Mouse (Mus musculus): ENCODE measurements at regions not wholly inside any gene's neighbourhood (a gene's known extent, or its start where the extent isn't known, plus 50 kb on each side); places are given as distances from the start of the nearest gene placed in this dataset.

GRCm38 (mm10) chr13:16760045-16760444 is 748.4 kb downstream of the Inhba start:
- no peak for DNase-seq (ENCODE audit: low read depth)

- DNase-seq (ENCODE audit: low read depth), result no peak
Measured at GRCm38 (mm10) chr13:16761415-16761814, 749.8 kb downstream of the Inhba start.

- DNase-seq (ENCODE audit: low read depth), result no peak
Measured at GRCm38 (mm10) chr13:16762326-16762725, 750.7 kb downstream of the Inhba start.

- peak; percentile 75 for DNase-seq (ENCODE audit: low read depth)
Measured at GRCm38 (mm10) chr13:16762727-16763512, 751.3 kb downstream of the Inhba start.

GRCm38 (mm10) chr13:16763746-16764145 is 752.1 kb downstream of the Inhba start:
- no peak for DNase-seq (ENCODE audit: low read depth)

- no peak for DNase-seq (ENCODE audit: low read depth)
Measured at GRCm38 (mm10) chr13:16769409-16769808, 757.8 kb downstream of the Inhba start.

- DNase-seq (ENCODE audit: low read depth), result no peak
Measured at GRCm38 (mm10) chr13:16769848-16770422, 758.3 kb downstream of the Inhba start.

GRCm38 (mm10) chr13:16771845-16772244 is 760.2 kb downstream of the Inhba start:
- DNase-seq (ENCODE audit: low read depth), result no peak

GRCm38 (mm10) chr13:16805560-16805959 is 793.9 kb downstream of the Inhba start:
- DNase-seq (ENCODE audit: low read depth), result peak; percentile 38
